Mouse (Mus musculus): Measurements from ENCODE around the gene Tbc1d1. TPM values are rescaled to one million over a fixed set of nuclear protein-coding genes. Genes with fewer than 3 reads are reported as not detected.

Gene Tbc1d1
- total RNA-seq, 2 experiments from 2014 or later: 11.0 to 13.3 TPM

GRCm38 (mm10) chr5:64280191-64280590, 124.1 kb downstream of the Tbc1d1 start:
- DNase-seq: no peak

- DNase-seq: no peak
Measured at GRCm38 (mm10) chr5:64280613-64281012, 124.5 kb downstream of the Tbc1d1 start.

GRCm38 (mm10) chr5:64281674-64282073, 125.6 kb downstream of the Tbc1d1 start:
- no peak for DNase-seq

- DNase-seq: peak in 1 of 2 experiments; percentile 63
Measured at GRCm38 (mm10) chr5:64282594-64282993, 126.5 kb downstream of the Tbc1d1 start.

- no peak for DNase-seq
Measured at GRCm38 (mm10) chr5:64285289-64285688, 129.2 kb downstream of the Tbc1d1 start.

GRCm38 (mm10) chr5:64285851-64286250, 129.7 kb downstream of the Tbc1d1 start:
- no peak for DNase-seq

- no peak for DNase-seq
Measured at GRCm38 (mm10) chr5:64287287-64287686, 131.2 kb downstream of the Tbc1d1 start.

- no peak for DNase-seq
Measured at GRCm38 (mm10) chr5:64288031-64288928, 132.2 kb downstream of the Tbc1d1 start.

- peak; percentile 92 to 93 for DNase-seq
Measured at GRCm38 (mm10) chr5:64289202-64290060, 133.3 kb downstream of the Tbc1d1 start.

- DNase-seq: peak; percentile 36 to 47
Measured at GRCm38 (mm10) chr5:64290061-64290345, 133.9 kb downstream of the Tbc1d1 start.

- peak in 1 of 2 experiments; percentile 52 for DNase-seq
Measured at GRCm38 (mm10) chr5:64291657-64292056, 135.6 kb downstream of the Tbc1d1 start.

- DNase-seq: no peak
Measured at GRCm38 (mm10) chr5:64295621-64296020, 139.5 kb downstream of the Tbc1d1 start.

GRCm38 (mm10) chr5:64296328-64296727, 140.2 kb downstream of the Tbc1d1 start:
- peak; percentile 53 to 73 for DNase-seq

GRCm38 (mm10) chr5:64297100-64297499, 141.0 kb downstream of the Tbc1d1 start:
- DNase-seq: no peak

GRCm38 (mm10) chr5:64298331-64299036, 142.4 kb downstream of the Tbc1d1 start:
- peak; percentile 69 to 83 for DNase-seq

GRCm38 (mm10) chr5:64299508-64300324, 143.6 kb downstream of the Tbc1d1 start:
- no peak for DNase-seq

GRCm38 (mm10) chr5:64301246-64301645, 145.1 kb downstream of the Tbc1d1 start:
- peak in 1 of 2 experiments; percentile 56 for DNase-seq

GRCm38 (mm10) chr5:64307289-64307688, 151.2 kb downstream of the Tbc1d1 start:
- DNase-seq: no peak

- DNase-seq: peak in 1 of 2 experiments; percentile 67
Measured at GRCm38 (mm10) chr5:64312295-64312694, 156.2 kb downstream of the Tbc1d1 start.

- DNase-seq: no peak
Measured at GRCm38 (mm10) chr5:64313481-64313880, 157.4 kb downstream of the Tbc1d1 start.

- peak in 1 of 2 experiments; percentile 25 for DNase-seq
Measured at GRCm38 (mm10) chr5:64314288-64315052, 158.4 kb downstream of the Tbc1d1 start.
